Mouse (Mus musculus) CH12.LX (cell line): ENCODE results near the gene Mrps18b. TPM values are rescaled to one million over a fixed set of nuclear protein-coding genes. Genes with fewer than 3 reads are reported as not detected.

Experiments used
- DNase-seq: peaks from one replicate; pipeline ENCODE4 v3.0.0-alpha.2; 2013; ENCODE audit errors: extremely low read depth
- H3K27ac ChIP-seq: 2 replicates; pipeline ENCODE4 v1.5.1; 2012; ENCODE audit warnings: low read depth, mild to moderate bottlenecking, control low read depth, moderate library complexity; ENCODE audit not compliant: insufficient read depth
- H3K27me3 ChIP-seq: replicated peaks from 2 replicates; pipeline ENCODE3; 2012; ENCODE audit warnings: inconsistent platforms
- H3K36me3 ChIP-seq, 2 experiments: replicated peaks in 1 of 2; 2 replicates each; pipeline versions ENCODE3 to v1.6.1; 2012; ENCODE audit warnings: inconsistent platforms in 1 of 2, low read length in 1 of 2, mild to moderate bottlenecking in 1 of 2, mixed read lengths in 1 of 2, moderate library complexity in 1 of 2; ENCODE audit not compliant: control insufficient read depth in 1 of 2, insufficient read depth in 1 of 2
- H3K4me1 ChIP-seq, 2 experiments: 2 replicates each; pipeline ENCODE4 v1.6.1; 2012; ENCODE audit warnings: inconsistent platforms in 1 of 2, moderate library complexity in 1 of 2; ENCODE audit not compliant: insufficient read depth in 2 of 2, control insufficient read depth in 1 of 2
- H3K4me2 ChIP-seq: 2 replicates; pipeline ENCODE4 v1.6.1; 2012; ENCODE audit warnings: low read depth, mild to moderate bottlenecking, control low read depth; ENCODE audit not compliant: poor library complexity, insufficient read depth, severe bottlenecking
- H3K4me3 ChIP-seq, 3 experiments: fragments of 150-350 bp in 1 of 3; sonication (generic) in 1 of 3; replicated peaks in 1 of 3; 2 replicates each; pipeline versions ENCODE3 to v1.5.1; 2011 to 2012; ENCODE audit warnings: low read depth in 2 of 3, low read length in 2 of 3, mild to moderate bottlenecking in 2 of 3, moderate library complexity in 2 of 3, control low read depth in 1 of 3, improper control_type of control experiment in 1 of 3, inconsistent platforms in 1 of 3, mixed read lengths in 1 of 3; ENCODE audit not compliant: poor library complexity in 1 of 3
- H3K79me2 ChIP-seq: replicated peaks from 2 replicates; pipeline ENCODE4 v1.6.1; 2012; ENCODE audit warnings: mild to moderate bottlenecking, moderate library complexity; ENCODE audit not compliant: control insufficient read depth, poor library complexity, insufficient read depth, severe bottlenecking; ENCODE audit errors: extremely low read depth
- H3K9ac ChIP-seq: 2 replicates; pipeline ENCODE4 v1.6.1; 2012; ENCODE audit warnings: low read depth, mild to moderate bottlenecking, control low read depth, moderate library complexity; ENCODE audit not compliant: insufficient read depth
- H3K9me3 ChIP-seq: replicated peaks from 2 replicates; pipeline ENCODE3; 2012; ENCODE audit warnings: low read length, inconsistent platforms, mixed read lengths
- CHD2 ChIP-seq: IDR thresholded peaks from 2 replicates; pipeline ENCODE4 v1.6.1; 2011; ENCODE audit warnings: low read length, improper control_type of control experiment
- CTCF ChIP-seq, 2 experiments: IDR thresholded peaks in 1 of 2; conservative IDR thresholded peaks in 1 of 2; 2 replicates each; pipeline ENCODE4 v1.5.1; 2011 to 2012; ENCODE audit warnings: low read depth in 2 of 2, low read length in 2 of 2, improper control_type of control experiment in 1 of 2, inconsistent platforms in 1 of 2, mild to moderate bottlenecking in 1 of 2, moderate library complexity in 1 of 2
- E2F4 ChIP-seq: IDR thresholded peaks from 2 replicates; pipeline ENCODE4 v1.6.1; 2011; ENCODE audit warnings: low read depth, low read length, improper control_type of control experiment; ENCODE audit not compliant: insufficient replicate concordance
- EP300 ChIP-seq: IDR thresholded peaks from 2 replicates; pipeline ENCODE4 v1.6.1; 2011; ENCODE audit warnings: low read length, improper control_type of control experiment
- ETS1 ChIP-seq: conservative IDR thresholded peaks from 2 replicates; pipeline ENCODE4 v1.6.1; 2012; ENCODE audit warnings: low read depth, mild to moderate bottlenecking, inconsistent platforms, low read length, improper control_type of control experiment, moderate library complexity
- GABPA ChIP-seq: IDR thresholded peaks from 2 replicates; pipeline ENCODE4 v1.6.1; 2012; ENCODE audit warnings: low read depth, low read length, improper control_type of control experiment, inconsistent platforms; ENCODE audit not compliant: insufficient replicate concordance
- JUND ChIP-seq: conservative IDR thresholded peaks from 2 replicates; pipeline ENCODE4 v1.6.1; 2011; ENCODE audit warnings: low read depth, low read length, improper control_type of control experiment
- MAFK ChIP-seq: IDR thresholded peaks from 2 replicates; pipeline ENCODE4 v1.6.1; 2011; ENCODE audit warnings: low read length, improper control_type of control experiment; ENCODE audit not compliant: insufficient replicate concordance
- MAX ChIP-seq: IDR thresholded peaks from 2 replicates; pipeline ENCODE4 v1.6.1; 2011; ENCODE audit warnings: low read length, improper control_type of control experiment
- MAZ ChIP-seq: IDR thresholded peaks from 2 replicates; pipeline ENCODE4 v1.6.1; 2012; ENCODE audit warnings: low read depth, mild to moderate bottlenecking, inconsistent platforms, low read length, improper control_type of control experiment, moderate library complexity
- MEF2A ChIP-seq: IDR thresholded peaks from 2 replicates; pipeline ENCODE4 v1.6.1; 2014; ENCODE audit warnings: low read depth, mild to moderate bottlenecking, inconsistent platforms, low read length, improper control_type of control experiment, borderline replicate concordance
- NRF1 ChIP-seq: IDR thresholded peaks from 2 replicates; pipeline ENCODE4 v1.6.1; 2014; ENCODE audit warnings: low read depth, mild to moderate bottlenecking, inconsistent platforms, low read length, improper control_type of control experiment, moderate library complexity
- PAX5 ChIP-seq: IDR thresholded peaks from 2 replicates; pipeline ENCODE4 v1.6.1; 2012; ENCODE audit warnings: low read length, inconsistent platforms, mixed read lengths
- RAD21 ChIP-seq: IDR thresholded peaks from 2 replicates; pipeline ENCODE4 v1.6.1; 2011; ENCODE audit warnings: low read depth, mild to moderate bottlenecking, low read length, improper control_type of control experiment, moderate library complexity
- SIN3A ChIP-seq: IDR thresholded peaks from 2 replicates; pipeline ENCODE4 v1.6.1; 2012; ENCODE audit warnings: low read length, improper control_type of control experiment, inconsistent platforms
- UBTF ChIP-seq: IDR thresholded peaks from 2 replicates; pipeline ENCODE4 v1.6.1; 2012; ENCODE audit warnings: low read depth, mild to moderate bottlenecking, inconsistent platforms, low read length, improper control_type of control experiment, moderate library complexity
- USF1 ChIP-seq: IDR thresholded peaks from 2 replicates; pipeline ENCODE4 v1.6.1; 2014; ENCODE audit warnings: low read depth, mild to moderate bottlenecking, inconsistent platforms, low read length, improper control_type of control experiment
- ZC3H11A ChIP-seq: IDR thresholded peaks from 2 replicates; pipeline ENCODE4 v1.6.1; 2012; ENCODE audit warnings: low read depth, mild to moderate bottlenecking, inconsistent platforms, low read length, improper control_type of control experiment
- ZKSCAN1 ChIP-seq: IDR thresholded peaks from 2 replicates; pipeline ENCODE4 v1.6.1; 2012; ENCODE audit warnings: low read depth, inconsistent platforms, low read length, improper control_type of control experiment, borderline replicate concordance
- dilution Hi-C: fragments of 300-500 bp; cut with MboI; formaldehyde crosslinking; loops from 2 replicates; pipeline ENCODE4 v1.14.3; 2020; ENCODE audit warnings: low sequenced_read_pairs; ENCODE audit not compliant: extremely low pct_unique_long_range_greater_than_20kb, extremely low pct_ligation_motif_present
- in situ Hi-C: fragments of 300-500 bp; cut with MboI; formaldehyde crosslinking; loops from 3 replicates; pipeline ENCODE4 v1.14.3; 2019; ENCODE audit warnings: low sequenced_read_pairs, low pct_ligation_motif_present, low pct_unique_long_range_greater_than_20kb, mixed read lengths
- polyA plus RNA-seq: library from polyadenylated mRNA; unstranded; fragments of >175 nt; gene quantifications from 2 replicates; pipeline ENCODE4 v1.2.1, GENCODE M21; 2012; ENCODE audit warnings: low read depth; ENCODE audit not compliant: insufficient read length
- total RNA-seq, 2 experiments: library from RNA; depleted of rRNA; stranded (reverse); fragments of 300-350 nt in 1 of 2; fragments of >200 nt in 1 of 2; gene quantifications; 2 replicates each; pipeline ENCODE4 v1.2.3; 2012 to 2014

Gene Mrps18b
- total and polyA plus RNA-seq, 3 experiments, result 108 to 172 (median 148) TPM

- TF ChIP-seq NRF1, result no peak
- TF ChIP-seq ETS1, result no peak
- no peak for TF ChIP-seq MAX
- TF ChIP-seq UBTF, result no peak
- no peak for TF ChIP-seq CHD2
- TF ChIP-seq GABPA, result no peak
- TF ChIP-seq E2F4, result no peak
- TF ChIP-seq SIN3A, result no peak
- TF ChIP-seq USF1, result no peak
- no peak for TF ChIP-seq MAZ
- TF ChIP-seq ZC3H11A, result no peak
- no peak for TF ChIP-seq EP300
- no peak for TF ChIP-seq ZKSCAN1
- peak in 1 of 2 experiments; percentile 54; a peak in 2 of 4 replicates for TF ChIP-seq CTCF (conservative IDR thresholded peaks at IDR 0.05 in 1 of 2, IDR thresholded peaks at IDR 0.05 in 1 of 2; ENCODE audit: low read depth in 2 of 2, low read length in 2 of 2)
- TF ChIP-seq PAX5, result no peak
- TF ChIP-seq, all 38 proteins: peak for 7
Measured at GRCm38 (mm10) chr17:35907609-35908008, 8.6 kb downstream of the Mrps18b start (continued).

DNA sequence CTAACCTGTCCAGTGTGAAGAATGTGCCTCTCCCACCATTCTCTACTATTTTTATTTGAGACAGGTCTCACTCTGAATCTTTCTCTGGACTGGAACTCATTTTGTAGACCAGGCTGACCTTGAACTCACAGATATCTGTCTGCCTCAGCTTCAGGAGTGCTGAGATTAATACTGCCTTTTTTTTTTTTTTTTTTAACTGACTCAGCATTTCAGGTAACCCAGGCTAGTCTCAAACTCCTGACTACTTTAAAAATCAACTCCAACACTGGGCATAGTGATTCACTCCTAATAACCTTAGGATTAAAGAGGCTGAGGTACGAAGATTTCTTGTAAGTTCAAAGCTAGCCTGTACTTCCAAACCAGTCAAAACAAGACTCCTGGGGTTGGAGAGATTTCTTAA lies 10.6 kb downstream of the Mrps18b start:
- no peak for TF ChIP-seq MEF2A
- no peak for TF ChIP-seq NRF1
- peak; percentile 81 for TF ChIP-seq MAFK
- TF ChIP-seq, all 38 proteins: peak for 1
- H3K27ac ChIP-seq, result no peak overlapping the region
- H3K4me2 ChIP-seq, result no peak overlapping the region
- H3K4me3 ChIP-seq, result no peak overlapping the region
- no peaks in the 10 kb centered on the region for H3K9me3 ChIP-seq
- H3K36me3 ChIP-seq, result peaks cover 21 to 71% of the 10 kb centered on the region in 2 experiments
- dilution Hi-C loops, result no loop called here
- no peak for DNase-seq
- H3K79me2 ChIP-seq, result no peaks in the 10 kb centered on the region
- H3K4me1 ChIP-seq, result peaks cover 0 to 24% of the 10 kb centered on the region in 2 experiments; a peak in 3 of 4 replicates
- H3K27me3 ChIP-seq, result no peaks in the 10 kb centered on the region
- no peak overlapping the region for H3K9ac ChIP-seq
- in situ Hi-C loops, result no loop called here

- no peak overlapping the region for H3K27ac ChIP-seq
- dilution Hi-C loops, result no loop called here
- no peaks in the 10 kb centered on the region for H3K27me3 ChIP-seq
- no peak for DNase-seq
- in situ Hi-C loops, result no loop called here
- no peak overlapping the region for H3K4me2 ChIP-seq
- no peaks in the 10 kb centered on the region for H3K79me2 ChIP-seq
- H3K36me3 ChIP-seq, result peaks cover 25 to 83% of the 10 kb centered on the region in 2 experiments
- peaks cover 0 to 15% of the 10 kb centered on the region in 2 experiments; a peak in 3 of 4 replicates for H3K4me1 ChIP-seq
- H3K9me3 ChIP-seq, result no peaks in the 10 kb centered on the region
- no peak for TF ChIP-seq ETS1
- no peak for TF ChIP-seq RAD21
- no peak for TF ChIP-seq JUND
- no peak for TF ChIP-seq GABPA
- no peak overlapping the region for H3K9ac ChIP-seq
- H3K4me3 ChIP-seq, result no peak overlapping the region
Measured at GRCm38 (mm10) chr17:35903992-35904355, 12.2 kb downstream of the Mrps18b start.
